Mouse (Mus musculus) gastrocnemius, postnatal 10 days (tissue): Measurements from ENCODE around the gene Purb. TPM values are rescaled to one million over a fixed set of nuclear protein-coding genes. Genes with fewer than 3 reads are reported as not detected.
"Not testable (repeated sequence)": the region's sequence is repeated elsewhere in the genome, so short reads cannot be mapped to it uniquely, and the experiment has no call there.

Source experiments
- DNase-seq: peaks from one replicate; pipeline ENCODE4 v3.0.0; 2021; ENCODE audit warnings: mixed read lengths
- total RNA-seq, 2 experiments: library from RNA; stranded (reverse); gene quantifications; 2 replicates each; pipeline ENCODE4 v1.2.3; 2021

The Purb gene
- total RNA-seq, 2 experiments from 2014 or later: 55.6 to 58.4 TPM

DNA sequence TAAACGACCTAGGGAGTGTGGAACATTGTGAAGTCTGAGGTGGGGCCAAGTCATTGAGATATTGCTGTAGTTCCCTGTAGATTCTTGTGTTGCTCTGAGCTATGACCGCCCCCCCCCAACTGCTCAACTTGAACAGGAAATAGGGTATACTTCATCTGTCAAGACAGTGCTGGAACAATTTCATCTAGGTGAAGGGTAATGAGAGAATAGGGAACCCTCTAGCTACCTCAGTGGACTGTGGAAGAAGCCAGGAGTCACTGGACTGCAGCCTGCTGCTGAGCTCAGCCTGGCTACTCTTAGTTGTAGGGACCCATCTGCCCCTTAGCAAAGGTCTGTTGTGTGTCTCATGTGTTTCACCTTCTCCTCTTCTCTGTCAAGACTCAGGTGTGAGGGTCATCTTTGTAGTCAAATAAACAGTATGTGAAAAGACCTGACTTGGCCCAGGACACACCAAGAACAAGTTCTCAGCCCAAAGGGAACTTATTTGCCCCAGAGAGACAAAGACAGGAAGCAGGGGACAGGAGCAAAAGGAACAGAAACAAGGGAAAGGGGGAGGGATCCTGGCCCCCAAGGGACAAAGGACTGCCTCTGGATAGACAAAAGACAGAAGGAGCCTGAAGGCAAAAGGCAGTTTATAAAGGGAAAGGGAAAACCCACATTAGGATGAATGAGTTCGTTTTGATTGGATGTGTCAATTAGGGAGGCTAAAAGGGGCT, 8.7 kb upstream of the Purb start:
- no peak for DNase-seq

DNA sequence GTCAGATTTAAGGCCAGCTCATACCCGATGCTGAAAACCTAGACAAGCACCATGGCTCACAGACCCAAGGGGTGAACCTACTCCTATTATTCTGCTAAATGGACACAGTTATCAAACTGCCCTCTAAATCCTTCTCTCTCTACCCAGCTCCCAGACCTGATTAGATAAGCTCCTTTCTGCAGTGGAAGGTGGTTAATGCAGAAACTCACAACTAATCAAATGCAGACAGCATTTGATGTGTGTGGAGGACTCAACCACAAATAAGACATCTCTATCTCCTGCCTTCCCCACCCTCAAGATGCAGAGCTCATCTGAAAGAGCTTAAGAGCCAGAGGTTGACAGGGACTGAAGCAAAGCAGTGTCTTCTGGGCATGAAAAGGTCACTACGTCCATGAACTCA, 7.4 kb upstream of the Purb start:
- no peak for DNase-seq

DNA sequence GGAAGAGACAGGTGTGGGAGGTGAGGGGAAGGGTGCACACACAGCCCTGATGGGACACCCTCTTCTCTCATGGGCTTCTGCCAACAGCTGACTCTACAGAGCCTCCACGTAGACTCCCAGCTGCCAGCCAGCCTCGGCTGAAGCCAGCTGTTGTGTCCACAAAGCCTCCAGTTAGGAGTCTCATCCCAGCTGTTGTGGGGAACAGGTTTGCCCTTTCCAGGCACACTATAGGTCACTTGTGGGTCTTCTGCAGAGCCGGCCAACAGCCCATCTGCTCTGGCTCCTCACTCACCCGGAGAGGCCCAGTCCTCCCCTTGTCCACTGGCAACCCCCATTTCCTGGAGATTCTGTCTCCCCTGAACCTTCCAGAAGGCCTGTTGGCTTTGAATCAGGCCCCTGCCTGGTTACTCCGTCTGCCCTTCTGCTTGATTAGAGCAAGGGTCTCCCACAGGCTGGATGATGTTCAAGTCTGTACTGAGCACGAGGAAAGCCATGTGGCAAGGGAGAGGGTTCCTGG, 6.0 kb upstream of the Purb start:
- DNase-seq: peak; percentile 47

DNA sequence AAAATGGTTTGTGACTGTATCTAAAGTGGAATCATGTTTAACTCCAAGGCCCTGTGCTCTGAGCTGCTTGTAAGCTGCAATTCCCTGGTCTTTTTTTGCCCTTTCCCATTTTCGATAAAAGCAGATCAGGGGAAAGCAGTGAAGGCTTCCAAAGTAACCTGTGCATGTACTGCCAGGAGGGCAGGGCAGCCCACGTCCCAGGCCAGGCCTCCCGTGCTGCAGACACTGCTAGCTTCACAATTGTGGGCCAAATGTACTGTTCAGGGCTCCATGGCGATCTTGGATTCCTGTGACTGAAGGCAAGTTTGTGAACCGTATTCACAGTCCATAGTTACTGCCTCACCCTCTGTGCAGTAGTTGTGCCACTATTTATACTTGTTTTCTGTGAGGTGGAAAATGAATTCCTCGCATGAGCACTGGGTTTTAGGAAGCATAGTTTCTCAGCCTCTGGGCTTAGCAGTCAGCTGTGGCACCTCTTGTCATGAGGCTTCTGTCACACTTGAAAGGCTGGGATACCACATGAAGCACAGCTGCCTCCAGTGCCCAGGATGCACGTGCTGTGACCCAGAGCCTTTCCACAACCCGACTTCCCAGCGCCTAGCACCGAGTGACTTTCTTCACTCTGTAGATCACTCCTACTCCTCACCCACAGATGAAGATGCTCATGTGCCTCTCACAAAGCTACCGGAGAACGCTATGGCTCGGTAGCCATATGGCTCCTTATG, 5.1 kb upstream of the Purb start:
- DNase-seq: no peak

DNA sequence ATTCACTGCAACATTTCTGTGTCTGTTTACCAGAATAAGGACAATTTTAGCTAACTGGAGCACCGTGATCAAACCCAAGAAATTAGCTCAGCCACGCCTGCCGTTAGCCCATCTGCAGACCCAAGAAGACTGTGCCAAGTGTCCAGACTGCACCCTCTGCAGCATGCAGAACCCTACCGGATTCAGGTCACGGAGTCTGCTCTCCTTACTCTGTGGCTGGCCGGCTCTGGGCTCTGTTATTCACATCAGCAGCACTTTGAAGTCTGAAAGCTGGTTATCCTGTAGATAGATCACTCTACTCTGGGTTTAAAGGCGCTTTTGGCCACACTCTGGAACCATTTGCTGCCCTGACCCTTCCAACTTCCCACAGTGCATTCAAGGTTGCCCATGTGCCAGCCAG, 4.5 kb upstream of the Purb start:
- no peak for DNase-seq

DNA sequence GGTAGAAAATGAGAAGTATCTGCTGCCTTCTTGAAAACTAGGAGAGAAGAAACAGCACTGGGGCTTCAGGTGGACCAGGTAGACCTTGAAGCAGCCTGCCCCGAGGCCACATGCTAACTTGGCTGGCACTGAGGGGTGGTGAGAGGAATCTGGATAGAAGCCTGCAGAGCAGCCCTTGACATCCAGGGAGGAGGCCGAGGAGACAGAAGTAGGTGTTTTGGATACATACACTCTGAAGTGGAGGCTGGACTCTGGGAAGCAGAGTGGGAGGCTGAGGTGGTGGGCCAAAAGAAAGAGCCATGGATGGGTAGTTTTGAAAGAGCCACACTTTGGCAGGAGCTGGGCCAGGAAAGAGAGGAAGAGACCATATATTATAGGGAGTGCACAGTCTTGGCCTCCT, 3.5 kb upstream of the Purb start:
- DNase-seq: no peak

DNA sequence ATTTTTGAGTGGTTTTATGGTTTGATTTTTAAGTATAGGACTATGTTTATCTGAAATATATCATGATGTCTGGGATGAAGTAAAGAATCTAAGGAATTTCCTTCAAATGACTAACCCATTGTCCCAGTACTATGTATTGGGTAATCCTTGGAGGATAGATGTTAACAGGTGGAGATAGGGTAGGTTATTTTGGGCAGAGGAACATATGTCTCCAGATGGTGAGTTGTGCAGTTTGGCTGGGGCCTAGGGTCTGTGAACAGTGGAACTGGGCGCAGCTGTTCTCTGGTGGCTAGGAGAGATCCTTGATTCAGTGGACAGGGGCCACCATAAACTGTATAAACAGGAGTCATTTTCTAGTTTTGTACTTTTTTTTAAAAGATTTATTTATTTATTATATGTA, 1.6 kb upstream of the Purb start:
- DNase-seq: no peak

DNA sequence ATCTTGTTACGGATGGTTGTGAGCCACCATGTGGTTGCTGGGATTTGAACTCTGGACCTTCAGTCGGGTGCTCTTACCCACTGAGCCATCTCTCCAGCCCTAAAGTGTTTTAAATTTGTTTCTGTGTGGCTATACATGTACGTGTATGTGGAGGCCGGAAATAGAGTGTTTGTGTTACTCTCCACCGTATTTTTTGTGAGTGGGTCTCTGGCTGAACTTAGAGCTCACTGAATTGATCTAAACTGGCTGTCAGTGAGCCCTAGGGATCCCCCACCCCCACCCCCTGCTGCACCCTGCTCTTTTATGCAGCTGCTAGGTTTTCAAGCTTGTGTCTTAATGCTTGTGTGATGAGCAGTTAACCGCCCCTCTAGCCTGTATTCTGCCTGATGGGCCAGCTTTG, 1.2 kb upstream of the Purb start:
- DNase-seq: no peak

DNA sequence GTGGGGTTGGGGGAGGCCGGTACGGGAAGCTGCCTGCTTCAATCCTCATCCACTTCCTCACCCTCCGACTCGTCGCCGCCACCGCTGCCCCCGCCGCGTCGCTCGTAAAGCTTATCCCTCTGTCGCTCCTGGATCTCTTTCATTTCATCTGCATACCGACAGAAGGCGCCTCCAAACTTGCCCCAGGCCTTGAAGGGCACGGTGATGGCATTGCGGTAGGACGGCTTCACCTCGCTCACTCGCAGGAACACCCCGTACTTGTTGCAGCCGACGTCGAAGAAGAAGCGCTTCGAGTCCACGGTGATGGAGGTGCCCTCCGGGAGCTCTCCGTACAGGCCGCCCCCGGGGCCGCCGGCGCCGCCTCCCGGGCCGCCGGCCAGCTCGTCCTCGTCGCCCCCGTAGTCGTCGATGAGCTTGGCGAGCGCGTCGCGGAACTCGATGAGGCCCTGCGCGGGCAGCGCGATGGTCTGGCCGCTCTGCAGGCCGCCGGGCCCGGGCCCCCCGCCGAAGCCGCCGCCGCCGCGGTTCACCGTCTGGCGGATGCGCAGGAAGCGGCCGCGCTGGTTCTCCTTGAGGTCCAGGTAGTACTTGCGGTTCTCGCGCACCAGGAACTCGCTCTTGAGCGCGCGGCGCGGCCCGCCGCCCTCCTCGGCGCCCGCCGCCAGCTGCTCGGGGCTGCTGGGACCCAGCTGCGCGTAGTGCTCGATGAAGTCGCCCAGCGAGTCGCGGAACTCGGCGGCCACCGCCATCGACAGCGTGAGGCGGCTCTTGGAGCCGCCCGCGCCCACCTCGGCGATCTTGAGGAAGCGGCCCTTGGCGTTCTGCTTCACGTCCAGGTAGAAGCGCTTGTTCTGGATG, 614 bp downstream of the Purb start:
- DNase-seq: peak; percentile 70

DNA sequence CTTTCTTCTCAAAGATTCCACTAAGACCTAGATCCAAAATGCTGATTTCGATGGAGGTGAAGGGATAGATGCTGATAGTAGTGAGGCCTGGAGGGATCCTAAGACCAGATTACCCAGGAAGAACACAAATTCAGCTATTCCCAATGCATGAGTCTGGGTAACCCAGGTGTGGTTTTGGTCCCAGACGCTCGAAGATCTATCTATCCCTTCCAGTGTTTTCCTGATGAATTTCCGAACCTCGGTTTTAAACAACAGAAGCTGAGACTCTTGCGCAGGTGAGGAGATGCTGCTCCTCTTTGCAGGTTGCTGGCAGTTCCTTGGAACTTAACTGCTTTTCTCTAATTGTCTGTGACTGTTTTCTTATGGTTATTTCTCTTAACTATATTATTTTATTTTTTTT, 1.3 kb downstream of the Purb start:
- no peak for DNase-seq

DNA sequence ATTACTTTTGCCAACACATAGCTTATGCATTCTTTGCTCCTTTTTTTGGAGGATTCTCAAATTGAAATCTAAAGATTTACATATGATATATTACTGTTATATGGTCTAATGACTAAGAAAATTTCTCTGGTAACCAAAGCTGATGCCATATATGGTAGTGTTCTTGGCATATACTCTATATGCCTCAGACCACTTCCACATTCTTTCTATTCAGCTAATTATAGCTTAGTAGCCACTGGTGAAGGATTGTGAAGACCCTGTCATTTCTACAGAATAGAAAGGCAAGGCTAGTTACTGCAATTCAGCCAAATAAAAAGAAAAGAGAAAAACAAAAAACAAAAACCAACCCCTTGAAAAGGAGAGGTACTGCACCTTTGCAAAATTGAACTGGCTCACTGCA, 3.6 kb downstream of the Purb start:
- no peak for DNase-seq

DNA sequence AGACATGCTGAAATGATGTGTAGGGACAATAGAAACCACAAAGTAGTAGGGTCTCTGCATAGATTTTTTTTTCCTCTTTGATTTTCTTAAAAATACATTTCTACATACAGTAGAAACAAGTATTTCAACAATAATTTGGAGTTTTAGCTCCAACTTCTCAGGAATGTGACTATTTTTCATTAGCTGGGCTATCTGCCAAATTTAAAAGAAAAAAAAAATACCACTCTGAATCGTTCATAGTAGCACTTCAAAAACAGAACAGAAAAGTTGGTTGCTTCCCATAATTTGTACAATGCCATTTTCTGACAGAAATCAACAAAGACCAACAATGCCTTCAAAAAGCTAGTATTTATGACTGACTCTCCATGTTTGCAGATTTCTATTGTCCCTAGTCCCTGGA, 4.2 kb downstream of the Purb start:
- no peak for DNase-seq

DNA sequence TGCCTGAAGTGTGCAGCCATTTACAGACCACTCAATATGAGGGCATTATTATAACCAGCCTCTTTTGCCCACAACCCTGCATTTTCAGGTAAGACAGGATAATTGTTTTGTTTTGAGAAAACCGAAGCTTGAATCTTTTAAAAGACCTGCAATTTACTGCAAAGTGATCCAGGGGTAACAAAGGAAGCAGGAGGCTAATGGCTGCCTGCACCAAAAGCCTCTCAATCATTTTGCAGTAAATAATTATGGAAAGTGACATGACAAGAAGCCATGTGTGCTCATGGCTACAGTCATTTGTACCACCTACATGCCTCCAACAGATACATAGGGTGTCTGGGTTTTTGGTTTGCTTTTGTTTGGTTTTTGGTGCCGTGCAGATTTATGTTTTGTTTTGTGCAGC, 4.7 kb downstream of the Purb start:
- DNase-seq: no peak

DNA sequence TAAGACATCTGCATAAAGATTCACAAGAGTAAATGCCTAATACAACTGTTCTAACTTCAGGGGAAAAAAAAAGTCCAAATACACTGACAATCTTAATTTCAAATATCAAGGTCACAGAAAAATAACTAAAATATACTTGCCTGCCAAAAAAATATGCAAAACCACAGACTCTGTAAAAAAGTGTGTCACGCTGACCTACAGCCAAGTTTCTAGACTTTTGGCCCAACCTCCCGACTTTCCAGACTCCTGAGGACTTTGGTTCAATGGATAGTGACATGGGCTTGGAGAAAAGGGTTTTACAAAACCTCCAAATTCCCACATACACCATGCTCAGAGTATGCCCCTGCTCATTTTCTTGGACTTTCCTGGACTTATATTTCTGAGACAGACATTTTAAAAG, 7.2 kb downstream of the Purb start:
- no peak for DNase-seq

DNA sequence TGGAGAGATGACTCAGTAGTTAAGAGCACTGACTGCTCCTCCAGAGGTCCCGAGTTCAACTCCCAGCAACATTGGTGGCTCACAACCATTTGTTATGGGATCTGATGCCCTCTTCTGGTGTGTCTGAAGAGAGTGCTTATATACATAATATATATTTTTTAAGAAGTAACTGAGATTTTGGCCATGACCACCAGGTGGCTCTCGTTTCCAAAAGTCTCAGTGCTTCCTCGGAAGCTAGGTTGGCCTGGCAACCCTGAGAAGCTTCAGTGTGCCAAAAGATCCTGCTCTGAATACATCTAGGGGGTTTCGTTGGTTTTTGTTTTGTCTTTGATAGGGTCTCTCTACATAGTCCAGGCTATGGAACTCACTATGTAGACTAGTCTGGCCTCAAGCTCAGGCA, 10.6 kb downstream of the Purb start:
- DNase-seq: peak; percentile 48

DNA sequence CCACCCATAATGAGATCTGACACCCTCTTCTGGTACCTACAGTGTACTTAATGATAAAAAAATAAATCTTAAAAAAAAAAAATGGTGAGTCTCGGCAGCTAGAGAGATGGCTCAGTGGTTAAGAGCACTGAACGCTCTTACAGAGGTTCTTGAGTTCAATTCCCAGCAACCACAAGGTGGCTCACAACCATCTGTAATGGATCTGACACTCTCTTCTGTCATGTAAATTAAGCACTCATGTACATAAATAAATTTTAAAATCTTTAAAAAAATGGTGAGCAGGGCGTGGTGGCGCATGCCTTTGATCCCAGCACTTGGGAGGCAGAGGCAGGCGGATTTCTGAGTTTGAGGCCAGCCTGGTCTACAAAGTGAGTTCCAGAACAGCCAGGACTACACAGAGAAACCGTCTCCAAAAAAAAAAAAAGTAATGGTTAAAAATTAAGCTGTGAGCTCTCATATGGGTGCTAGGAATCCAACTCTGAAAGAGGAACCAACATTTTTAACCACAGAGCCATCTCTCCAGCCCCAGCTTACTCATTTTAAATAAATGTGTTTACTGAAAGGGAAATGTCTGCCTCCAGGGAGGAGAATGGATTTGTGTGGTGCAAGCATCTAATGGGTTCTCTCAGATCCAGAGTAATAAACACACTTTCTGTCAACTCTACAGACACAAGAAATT, 12.4 kb downstream of the Purb start:
- DNase-seq: no peak

DNA sequence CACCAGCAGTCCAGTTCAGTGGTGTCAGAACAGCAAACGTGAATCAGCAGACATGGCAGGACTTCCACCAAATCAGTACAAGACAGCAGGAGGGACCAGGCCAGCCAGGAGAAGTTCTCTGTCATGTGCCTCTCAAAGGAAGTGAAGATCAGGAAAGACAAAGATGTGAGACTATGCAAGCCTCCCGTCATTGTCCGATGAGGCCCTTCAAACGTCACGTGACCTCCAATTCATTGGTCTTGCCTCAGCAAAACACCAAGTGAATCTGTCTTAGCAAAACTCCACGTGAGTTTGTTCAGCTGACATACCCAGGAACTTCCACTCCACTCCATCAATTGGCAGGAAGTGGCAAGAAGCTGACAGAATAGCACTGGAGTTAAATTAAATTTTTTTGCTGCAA, 19.6 kb downstream of the Purb start:
- no peak for DNase-seq

DNA sequence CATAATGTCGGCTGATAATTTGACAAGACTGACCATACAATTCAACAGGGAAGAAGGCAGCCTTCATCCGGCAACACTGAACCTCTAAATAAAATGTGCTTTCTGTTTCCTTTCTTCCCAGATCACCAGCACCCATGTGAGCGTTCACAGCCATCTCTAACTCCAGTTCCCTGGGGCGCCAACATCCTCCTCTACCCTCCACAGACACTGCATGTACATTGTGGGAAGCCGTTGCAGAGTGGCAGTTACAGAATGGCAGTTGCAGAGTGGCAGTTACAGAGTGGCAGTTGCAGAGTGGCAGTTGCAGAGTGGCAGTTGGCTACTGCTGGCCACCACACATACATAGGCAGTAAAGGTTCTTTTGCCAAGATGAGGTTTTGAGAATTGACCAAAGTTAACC, 27.6 kb downstream of the Purb start:
- not testable (repeated sequence) for DNase-seq

DNA sequence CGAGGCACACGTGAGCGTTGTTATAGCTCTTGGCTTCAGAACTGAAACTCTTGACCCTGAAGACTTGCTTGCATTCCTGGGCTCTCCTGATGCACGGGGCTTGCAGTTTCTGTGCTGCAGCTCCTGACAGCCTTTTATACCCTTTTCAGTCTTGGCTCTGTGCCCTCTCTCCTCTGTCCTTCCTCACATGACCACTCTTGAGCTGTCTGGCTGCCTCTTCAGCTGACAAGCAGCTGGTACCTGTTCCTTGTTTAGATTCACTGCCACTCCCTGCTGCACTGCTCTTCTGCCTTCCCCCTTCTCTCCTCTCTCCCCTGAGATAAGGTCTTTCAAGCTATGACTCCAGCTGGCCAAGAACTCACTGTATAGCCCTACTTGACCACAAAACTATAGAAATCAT, 28.2 kb downstream of the Purb start:
- no peak for DNase-seq

DNA sequence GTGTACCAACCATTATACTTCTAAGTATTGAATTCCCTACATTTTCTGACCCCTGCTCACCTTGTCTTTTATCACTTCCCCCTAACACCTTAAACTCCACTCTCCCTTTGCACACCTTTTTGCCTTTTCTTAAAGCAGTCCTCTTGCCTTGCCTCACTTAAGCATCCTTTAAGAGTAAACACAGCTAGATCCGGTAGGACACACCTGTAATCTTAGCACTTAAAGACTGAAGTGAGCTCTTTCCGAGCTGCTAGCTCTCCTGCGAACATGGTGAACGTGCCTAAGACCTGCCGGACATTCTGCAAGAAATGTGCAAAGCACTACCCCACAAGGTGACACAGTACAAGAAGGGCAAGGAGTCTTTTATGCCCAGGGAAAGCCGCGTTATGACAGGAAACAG, 29.8 kb downstream of the Purb start:
- no peak for DNase-seq

DNA sequence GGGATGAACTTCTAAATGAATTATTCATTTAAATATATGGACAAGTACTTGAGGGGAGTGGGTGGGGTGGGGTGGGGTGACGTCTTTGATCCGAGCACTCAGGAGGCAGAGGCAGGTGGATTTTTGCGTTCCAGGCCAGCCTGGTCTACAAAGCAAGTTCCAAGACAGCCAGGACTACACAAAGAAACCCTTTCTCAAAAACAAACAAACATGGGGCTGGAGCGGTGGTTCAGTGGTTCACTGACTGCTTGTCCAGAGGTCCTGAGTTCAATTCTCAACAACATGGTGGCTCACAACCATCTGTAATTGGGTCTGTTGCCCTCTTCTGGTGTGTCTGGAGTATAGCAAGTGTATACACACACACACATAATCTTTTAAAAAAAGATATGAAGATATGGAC, 30.3 kb downstream of the Purb start:
- no peak for DNase-seq

DNA sequence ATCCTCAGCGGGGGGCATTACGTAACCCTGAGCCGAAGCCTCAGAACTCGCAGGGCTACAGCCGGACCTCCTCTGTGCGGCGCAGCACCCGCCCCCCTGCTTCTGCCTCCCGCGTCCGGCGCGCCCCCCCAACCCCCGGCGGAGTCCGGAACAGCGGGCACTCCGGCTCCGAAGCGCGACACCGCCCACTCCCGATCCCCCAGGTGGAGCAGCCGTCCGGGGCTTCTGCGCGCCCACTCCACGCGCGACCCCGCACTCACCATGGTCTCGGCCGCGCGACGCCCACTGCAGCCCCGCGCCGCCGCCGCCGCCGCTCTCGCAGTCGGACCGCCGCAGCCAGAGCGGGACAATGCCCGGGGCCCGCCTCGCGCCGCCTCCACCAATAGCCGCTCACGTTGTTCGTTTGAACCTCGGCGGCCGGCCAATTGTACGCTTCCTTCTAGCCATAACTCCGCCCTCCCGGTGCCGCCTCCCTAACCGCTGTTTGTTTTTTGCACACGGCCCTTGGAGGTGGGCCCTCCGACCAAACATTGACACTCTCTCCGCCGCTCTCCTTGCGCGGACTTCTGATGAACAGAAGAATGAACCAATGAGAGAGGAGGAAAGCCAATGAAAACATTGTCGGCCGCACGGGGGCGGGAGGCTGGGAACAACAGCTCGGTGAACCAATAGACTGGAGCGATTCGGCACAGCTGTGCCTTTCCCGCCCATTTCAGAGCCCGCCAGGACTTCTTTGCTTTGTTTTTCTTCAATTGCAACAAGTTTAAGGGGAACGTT, 31.5 kb downstream of the Purb start, which contains the start of gene H2afv:
H2afv (minus strand) TSS at position 367 of the 777 bp plus-strand sequence.
- peak; percentile 100 for DNase-seq
